Mouse (Mus musculus): ENCODE measurements around the gene Prl8a6. TPM values are rescaled to one million over a fixed set of nuclear protein-coding genes. Genes with fewer than 3 reads are reported as not detected.

Gene Prl8a6
- total RNA-seq (2017): not detected in 2 replicates

- no peak for ATAC-seq (ENCODE audit: extremely low read depth, insufficient number of reproducible peaks, low FRiP score, poor library complexity, severe bottlenecking)
Observed at GRCm38 (mm10) chr13:27438588-27438987, at the start of gene Prl8a6. Gene Prl8a6, minus strand, starts transcription at chr13:27438688.

- no peak for ATAC-seq (ENCODE audit: extremely low read depth, insufficient number of reproducible peaks, low FRiP score, poor library complexity, severe bottlenecking)
Observed at GRCm38 (mm10) chr13:27433159-27433558, 5.3 kb downstream of the Prl8a6 start.

- ATAC-seq (ENCODE audit: extremely low read depth, insufficient number of reproducible peaks, low FRiP score, poor library complexity, severe bottlenecking): no peak
Observed at GRCm38 (mm10) chr13:27413640-27414039, 24.8 kb downstream of the Prl8a6 start.

- ATAC-seq (ENCODE audit: extremely low read depth, insufficient number of reproducible peaks, low FRiP score, poor library complexity, severe bottlenecking): no peak
Observed at GRCm38 (mm10) chr13:27399061-27399724, 39.3 kb downstream of the Prl8a6 start.

- no peak for ATAC-seq (ENCODE audit: extremely low read depth, insufficient number of reproducible peaks, low FRiP score, poor library complexity, severe bottlenecking)
Observed at GRCm38 (mm10) chr13:27390746-27391145, 47.7 kb downstream of the Prl8a6 start, which contains the start of gene Prl2b1. Gene Prl2b1, minus strand, starts transcription at chr13:27390846.

Other genes starting within 250 kb of the Prl8a6 start
- not detected in 2 replicates for gene Prl3c1, start 242.0 kb downstream of the Prl8a6 start, total RNA-seq (2017)
- not detected in 2 replicates for gene Prl3b1, start 196.8 kb downstream of the Prl8a6 start, total RNA-seq (2017)
- not detected in 2 replicates for gene Prl3a1, start 179.3 kb downstream of the Prl8a6 start, total RNA-seq (2017)
- not detected in 2 replicates for gene Prl6a1, start 126.1 kb downstream of the Prl8a6 start, total RNA-seq (2017)
- gene Prl8a2, start 93.0 kb downstream of the Prl8a6 start, total RNA-seq (2017): not detected in 2 replicates
- gene Prl2b1, start 47.8 kb downstream of the Prl8a6 start, total RNA-seq (2017): not detected in 2 replicates
- gene Prl8a8, start 74.5 kb upstream of the Prl8a6 start, total RNA-seq (2017): not detected in 2 replicates
- not detected in 2 replicates for gene Prl8a9, start 125.9 kb upstream of the Prl8a6 start, total RNA-seq (2017)
- gene Prl8a1, start 143.5 kb upstream of the Prl8a6 start, total RNA-seq (2017): not detected in 2 replicates
- not detected in 2 replicates for gene Prl7b1, start 171.9 kb upstream of the Prl8a6 start, total RNA-seq (2017)
- gene Prl7a1, start 203.8 kb upstream of the Prl8a6 start, total RNA-seq (2017): 0.86 TPM in 1 of 2 replicates, not detected in the other
- not detected in 2 replicates for gene Prl7a2, start 229.3 kb upstream of the Prl8a6 start, total RNA-seq (2017)